Mouse (Mus musculus): ENCODE results near the gene Pitpnm2.

DNA sequence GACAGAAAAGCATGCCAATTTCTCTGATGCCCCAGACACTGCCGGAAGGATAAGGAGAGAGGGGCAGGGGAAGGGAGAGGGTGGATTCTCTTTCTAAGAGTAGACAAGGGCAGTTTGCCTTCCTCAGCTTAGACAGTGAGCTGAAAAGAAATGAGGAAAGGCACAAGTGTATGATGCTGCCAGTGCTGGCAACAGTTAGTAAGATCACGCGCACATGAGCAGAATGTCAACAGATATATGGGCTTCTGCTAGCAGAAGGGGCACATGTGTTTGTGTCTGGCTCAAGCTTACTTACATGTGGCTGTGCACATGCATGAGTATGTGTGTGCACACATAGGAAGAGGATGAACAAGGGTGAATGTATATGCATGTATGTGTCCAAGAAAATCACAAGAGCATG lies 65.4 kb downstream of the Pitpnm2 start:
- TF ChIP-seq CTCF (IDR thresholded peaks at IDR 0.05; ENCODE audit: extremely low read depth, insufficient read depth, low read length), result no peak
- no peak for TF ChIP-seq POLR2A (IDR thresholded peaks at IDR 0.05; ENCODE audit: extremely low read depth, insufficient read depth, low read length)

Measured in cortical plate, adult 2 months (tissue).